Mouse (Mus musculus) testis, adult 10 weeks (tissue): ENCODE data around the gene Hist1h1d. TPM values are rescaled to one million over a fixed set of nuclear protein-coding genes. Genes with fewer than 3 reads are reported as not detected.

ENCODE experiments used
- polyA plus RNA-seq: library from polyadenylated mRNA; stranded (reverse); fragments of 350-450 nt; fragmentation: Illumina TruSeq; extraction: RNeasy Lipid Tissue Mini Kit (QIAGEN cat#74804); gene quantifications from one replicate; pipeline ENCODE4 v1.2.3, GENCODE M21; 2014; ENCODE audit warnings: low read depth, low replicate concordance

Hist1h1d gene
- polyA plus RNA-seq, 1 experiment from 2014 or later = 0.11 TPM

Other genes starting within 250 kb of the Hist1h1d start
- gene Zfp322a, start 184.1 kb upstream of the Hist1h1d start, polyA plus RNA-seq = 33.4 TPM
- gene Abt1, start 129.4 kb upstream of the Hist1h1d start, polyA plus RNA-seq = 1.4 TPM
- 0.35 TPM for gene Btn1a1, start 87.4 kb upstream of the Hist1h1d start, polyA plus RNA-seq
- 0.25 TPM for gene Btn2a2, start 64.4 kb upstream of the Hist1h1d start, polyA plus RNA-seq
- gene Hist1h4h, start 22.2 kb upstream of the Hist1h1d start, polyA plus RNA-seq = not detected
- gene Hist1h2af, start 19.4 kb upstream of the Hist1h1d start, polyA plus RNA-seq = not detected
- not detected for gene Hist1h3g, start 17.8 kb upstream of the Hist1h1d start, polyA plus RNA-seq
- gene Hist1h2bh, start 9.9 kb upstream of the Hist1h1d start, polyA plus RNA-seq = not detected
- not detected for gene Hist1h3f, start 9.2 kb upstream of the Hist1h1d start, polyA plus RNA-seq
- not detected for gene Hist1h4f, start 1.6 kb upstream of the Hist1h1d start, polyA plus RNA-seq
- not detected for gene Hist1h3e, start 9.1 kb downstream of the Hist1h1d start, polyA plus RNA-seq
- gene Hist1h2ae, start 18.0 kb downstream of the Hist1h1d start, polyA plus RNA-seq = not detected
- gene Hist1h2bg, start 18.1 kb downstream of the Hist1h1d start, polyA plus RNA-seq = not detected
- not detected for gene Hist1h2bf, start 20.9 kb downstream of the Hist1h1d start, polyA plus RNA-seq
- gene Hist1h2ad, start 21.1 kb downstream of the Hist1h1d start, polyA plus RNA-seq = not detected
- not detected for gene Hist1h3d, start 22.5 kb downstream of the Hist1h1d start, polyA plus RNA-seq
- gene Hist1h4d, start 28.3 kb downstream of the Hist1h1d start, polyA plus RNA-seq = not detected
- gene Hist1h2be, start 67.9 kb downstream of the Hist1h1d start, polyA plus RNA-seq = 0.91 TPM
- gene Hist1h1e, start 69.3 kb downstream of the Hist1h1d start, polyA plus RNA-seq = 0.24 TPM
- 0.28 TPM for gene Hist1h2ac, start 130.7 kb downstream of the Hist1h1d start, polyA plus RNA-seq
- 16.4 TPM for gene Hist1h2bc, start 130.9 kb downstream of the Hist1h1d start, polyA plus RNA-seq
- 0.91 TPM for gene Hist1h1t, start 142.6 kb downstream of the Hist1h1d start, polyA plus RNA-seq
- 3.9 TPM for gene Hist1h4c, start 145.2 kb downstream of the Hist1h1d start, polyA plus RNA-seq
- gene Hfe, start 157.6 kb downstream of the Hist1h1d start, polyA plus RNA-seq = 13.3 TPM
- gene Hist1h1c, start 185.5 kb downstream of the Hist1h1d start, polyA plus RNA-seq = 1.8 TPM
- gene Hist1h3c, start 192.3 kb downstream of the Hist1h1d start, polyA plus RNA-seq = not detected
- gene Hist1h2bb, start 193.5 kb downstream of the Hist1h1d start, polyA plus RNA-seq = not detected
- gene Hist1h2ab, start 197.9 kb downstream of the Hist1h1d start, polyA plus RNA-seq = not detected
- gene Hist1h3b, start 199.0 kb downstream of the Hist1h1d start, polyA plus RNA-seq = not detected
- gene Hist1h4b, start 203.8 kb downstream of the Hist1h1d start, polyA plus RNA-seq = not detected
- 3.1 TPM for gene Hist1h4a, start 208.0 kb downstream of the Hist1h1d start, polyA plus RNA-seq
- gene Hist1h3a, start 209.1 kb downstream of the Hist1h1d start, polyA plus RNA-seq = not detected
- not detected for gene Hist1h1a, start 210.4 kb downstream of the Hist1h1d start, polyA plus RNA-seq
- 4.5 TPM for gene Trim38, start 216.7 kb downstream of the Hist1h1d start, polyA plus RNA-seq